Mouse (Mus musculus) C2C12 (cell line): ENCODE measurements around the gene Ripor2. TPM values are rescaled to one million over a fixed set of nuclear protein-coding genes. Genes with fewer than 3 reads are reported as not detected.
A peak's percentile ranks its signal among the peaks of the same experiment; 100 is the strongest.

Experiments
- H3K27me3 ChIP-seq: one replicate; pipeline ENCODE4 v1.6.1; 2011; ENCODE audit not compliant: control insufficient read depth, insufficient read depth, insufficient read length
- H3K36me3 ChIP-seq: one replicate; pipeline ENCODE4 v1.6.1; 2011; ENCODE audit not compliant: control insufficient read depth, insufficient read depth
- H3K4me3 ChIP-seq: one replicate; pipeline ENCODE4 v1.5.1; 2011; ENCODE audit warnings: mild to moderate bottlenecking, control low read depth; ENCODE audit not compliant: poor library complexity, insufficient read depth, severe bottlenecking
- H3K79me2 ChIP-seq: one replicate; pipeline ENCODE4 v1.6.1; 2011; ENCODE audit not compliant: control insufficient read depth, insufficient read depth
- H3K79me3 ChIP-seq: one replicate; pipeline ENCODE4 v1.6.1; 2011; ENCODE audit warnings: low read depth, control low read depth
- H3ac ChIP-seq: one replicate; pipeline ENCODE3; 2011; ENCODE audit warnings: low read depth; ENCODE audit not compliant: control insufficient read depth, insufficient read length
- CEBPB ChIP-seq: IDR thresholded peaks from one replicate; pipeline ENCODE4 v1.6.1; 2011; ENCODE audit warnings: low read depth, mild to moderate bottlenecking, control low read depth, moderate library complexity
- CTCF ChIP-seq: IDR thresholded peaks from one replicate; pipeline ENCODE4 v1.5.1; 2011; ENCODE audit not compliant: control insufficient read depth, insufficient read depth, insufficient read length
- FOSL1 ChIP-seq: IDR thresholded peaks from one replicate; pipeline ENCODE4 v1.8.0; 2011; ENCODE audit warnings: mild to moderate bottlenecking, low read length; ENCODE audit not compliant: poor library complexity, insufficient read depth, severe bottlenecking
- MAX ChIP-seq: IDR thresholded peaks from one replicate; pipeline ENCODE4 v1.6.1; 2011; ENCODE audit warnings: mild to moderate bottlenecking, control low read depth
- MYOD1 ChIP-seq: IDR thresholded peaks from one replicate; pipeline ENCODE4 v1.6.1; 2011; ENCODE audit warnings: low read depth; ENCODE audit not compliant: control insufficient read depth, insufficient read length
- MYOG ChIP-seq: IDR thresholded peaks from one replicate; pipeline ENCODE4 v1.6.1; 2011; ENCODE audit not compliant: control insufficient read depth, insufficient read length; ENCODE audit errors: extremely low read depth
- USF1 ChIP-seq: IDR thresholded peaks from one replicate; pipeline ENCODE4 v1.6.1; 2011; ENCODE audit warnings: low read depth, mild to moderate bottlenecking, control low read depth, moderate library complexity
- polyA plus RNA-seq: library from polyadenylated mRNA; unstranded; fragments of >200 nt; fragmentation: generic; extraction: Trizol; gene quantifications from one replicate; pipeline ENCODE4 v1.2.1, GENCODE M21; 2012; ENCODE audit warnings: missing spikeins

Ripor2 gene
- polyA plus RNA-seq, 1 experiment: 0.23 TPM

- Histone ChIP-seq H3K79me3 (no peaks in the 10 kb centered on the region), H3K4me3 (no peak overlapping the region)
- no peak for TF ChIP-seq USF1
- TF ChIP-seq FOSL1: no peak
Observed at GRCm38 (mm10) chr13:24565950-24566320, 16.1 kb upstream of the Ripor2 start.

DNA sequence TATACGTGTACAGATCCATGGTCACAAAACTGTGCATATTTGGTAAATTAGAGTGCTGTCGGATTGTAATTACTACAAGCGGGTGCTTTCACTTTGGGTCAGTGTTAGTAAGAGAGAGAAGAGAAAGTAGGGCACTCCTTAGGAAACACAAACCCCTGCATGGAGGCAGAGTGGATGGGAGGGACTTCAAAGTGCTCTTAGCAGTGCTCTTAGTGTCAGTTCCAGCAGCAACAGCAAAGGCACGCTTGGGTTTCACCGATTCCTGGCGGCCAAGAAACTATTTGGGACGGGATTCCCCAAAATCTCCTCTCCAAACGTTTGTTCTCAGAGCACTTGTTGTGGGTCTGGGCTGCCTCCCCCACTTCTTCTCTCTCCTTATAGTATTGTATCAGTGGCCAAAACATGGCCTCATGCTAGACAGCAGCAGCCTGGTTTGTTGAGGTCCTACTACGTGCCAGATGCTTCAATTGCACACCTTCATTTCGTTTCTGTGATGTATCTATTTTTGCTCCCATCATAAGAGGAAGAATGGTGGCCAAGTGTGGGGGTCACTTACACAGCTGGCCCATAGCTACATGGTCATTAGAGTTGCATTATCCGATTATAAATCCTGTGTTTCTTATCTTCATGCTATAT, 14.7 kb upstream of the Ripor2 start:
- no peak for TF ChIP-seq MYOD1
- TF ChIP-seq MYOG: no peak
- TF ChIP-seq FOSL1: no peak
- TF ChIP-seq CTCF: no peak
- TF ChIP-seq CEBPB: no peak
- TF ChIP-seq MAX: no peak
- no peak for TF ChIP-seq USF1
- Histone ChIP-seq H3K79me3 (no peaks in the 10 kb centered on the region), H3K79me2 (no peaks in the 10 kb centered on the region), H3K27me3 (no peaks in the 10 kb centered on the region), H3ac (no peak overlapping the region), H3K4me3 (no peak overlapping the region), H3K36me3 (no peaks in the 10 kb centered on the region)

More at GRCm38 (mm10) chr13:24565950-24566320, 16.1 kb upstream of the Ripor2 start:
- H3K79me2 ChIP-seq: no peaks in the 10 kb centered on the region
- H3K36me3 ChIP-seq: no peaks in the 10 kb centered on the region
- no peaks in the 10 kb centered on the region for H3K27me3 ChIP-seq
- H3ac ChIP-seq: peak overlapping the region; percentile 31

DNA sequence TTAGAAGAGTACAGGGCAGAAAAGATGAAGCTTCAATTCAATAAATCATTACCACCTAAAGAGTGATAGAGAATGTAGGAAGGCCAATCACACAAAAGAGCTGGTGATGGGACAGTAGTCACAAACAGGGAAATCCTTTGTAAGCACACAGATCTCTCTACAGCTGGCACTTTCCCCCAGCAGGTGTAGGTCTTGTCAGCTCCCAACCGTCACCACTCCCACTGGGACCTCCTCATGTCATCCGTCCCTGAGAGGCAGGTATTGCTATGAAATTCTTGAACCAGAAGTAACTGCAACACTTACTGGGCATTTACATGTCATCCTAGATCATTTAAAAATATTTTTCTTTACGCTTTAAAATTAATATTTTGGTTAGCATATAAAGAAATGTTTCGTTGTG, 12.9 kb upstream of the Ripor2 start:
- H3ac ChIP-seq: no peak overlapping the region
- no peaks in the 10 kb centered on the region for H3K27me3 ChIP-seq
- H3K79me3 ChIP-seq: no peaks in the 10 kb centered on the region
- TF ChIP-seq MYOG (no peak), FOSL1 (no peak), MYOD1 (no peak), CEBPB (no peak), CTCF (no peak), USF1 (no peak), MAX (no peak)
- no peaks in the 10 kb centered on the region for H3K36me3 ChIP-seq
- no peaks in the 10 kb centered on the region for H3K79me2 ChIP-seq
- no peak overlapping the region for H3K4me3 ChIP-seq

DNA sequence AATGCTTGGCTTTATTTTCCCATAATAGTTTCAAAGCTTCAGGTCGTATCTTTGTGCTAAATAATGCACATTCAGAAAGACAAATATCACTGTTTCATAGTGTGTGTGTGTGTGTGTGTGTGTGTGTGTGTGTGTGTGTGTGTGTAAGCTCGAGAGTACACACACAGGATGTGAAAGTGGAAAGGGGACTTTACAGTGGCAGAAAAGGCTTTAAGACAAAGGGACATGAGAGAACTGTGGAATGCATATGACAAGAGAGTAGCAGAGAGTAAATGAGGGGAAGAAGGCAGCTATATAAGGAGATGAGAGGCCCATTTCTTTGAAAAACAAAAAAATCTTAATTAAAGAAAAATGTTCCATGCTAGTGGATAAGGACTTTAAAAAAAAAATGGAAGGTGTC, 11.3 kb upstream of the Ripor2 start:
- Histone ChIP-seq H3K36me3 (no peaks in the 10 kb centered on the region), H3K4me3 (no peak overlapping the region), H3K79me3 (no peaks in the 10 kb centered on the region), H3K79me2 (no peaks in the 10 kb centered on the region), H3K27me3 (no peaks in the 10 kb centered on the region), H3ac (no peak overlapping the region)
- TF ChIP-seq MAX (no peak), CEBPB (no peak), MYOD1 (no peak), FOSL1 (no peak), USF1 (no peak)

DNA sequence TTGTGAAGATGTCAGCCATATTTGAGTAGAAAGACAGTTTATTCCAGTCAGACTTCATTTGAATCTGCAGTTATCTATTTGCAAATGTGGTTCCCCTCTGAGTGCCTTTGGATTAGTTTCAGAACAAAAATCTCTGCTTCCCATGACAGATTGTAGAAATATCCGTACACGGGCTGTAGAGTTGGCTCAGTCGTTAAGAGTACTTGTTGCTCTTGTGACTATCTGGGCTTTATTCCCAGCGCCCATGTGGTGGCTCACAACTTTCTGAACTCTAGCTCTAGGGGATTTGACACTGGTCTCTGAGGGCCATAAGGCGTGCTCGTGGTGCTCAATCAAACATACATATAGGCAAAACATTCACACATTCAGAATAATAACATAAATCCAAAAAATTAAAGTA, 10.1 kb upstream of the Ripor2 start:
- Histone ChIP-seq H3K27me3 (no peaks in the 10 kb centered on the region), H3ac (no peak overlapping the region), H3K36me3 (no peaks in the 10 kb centered on the region), H3K79me2 (no peaks in the 10 kb centered on the region), H3K4me3 (no peak overlapping the region), H3K79me3 (no peaks in the 10 kb centered on the region)
- TF ChIP-seq MAX (no peak), MYOG (no peak), CTCF (no peak), USF1 (no peak), MYOD1 (no peak), FOSL1 (no peak), CEBPB (no peak)

GRCm38 (mm10) chr13:24575126-24575525, 6.9 kb upstream of the Ripor2 start:
- Histone ChIP-seq H3K79me3 (no peaks in the 10 kb centered on the region), H3ac (no peak overlapping the region), H3K4me3 (no peak overlapping the region), H3K27me3 (no peaks in the 10 kb centered on the region), H3K79me2 (no peaks in the 10 kb centered on the region), H3K36me3 (no peaks in the 10 kb centered on the region)
- TF ChIP-seq MYOD1: no peak
- no peak for TF ChIP-seq MYOG
- TF ChIP-seq CTCF: no peak
- TF ChIP-seq MAX: no peak
- TF ChIP-seq USF1: no peak
